Mouse (Mus musculus) liver, postnatal 0 days (tissue): ENCODE measurements around the gene Patl1. TPM values are rescaled to one million over a fixed set of nuclear protein-coding genes. Genes with fewer than 3 reads are reported as not detected.
"Not testable (repeated sequence)": the region's sequence is repeated elsewhere in the genome, so short reads cannot be mapped to it uniquely, and the experiment has no call there.

Experiments
- ATAC-seq: fragments of 200-750 bp; cut with Nextera tagmentation; 2 replicates; pipeline ENCODE4 v1.8.0; 2017; ENCODE audit warnings: mild to moderate bottlenecking, moderate library complexity
- DNase-seq: peaks from one replicate; pipeline ENCODE4 v3.0.0-alpha.2; 2016
- H3K27ac ChIP-seq: fragments of 300-500 bp; sonication (generic); 2 replicates; pipeline ENCODE4 v1.5.1; 2014; ENCODE audit warnings: antibody characterized with exemption, moderate library complexity, mild to moderate bottlenecking, low read depth
- H3K27me3 ChIP-seq: fragments of 300-500 bp; sonication (generic); 2 replicates; pipeline ENCODE4 v1.6.1; 2014; ENCODE audit warnings: low read length, control low read depth, mixed read lengths; ENCODE audit not compliant: insufficient read depth
- H3K36me3 ChIP-seq: fragments of 300-500 bp; sonication (generic); replicated peaks from 2 replicates; pipeline ENCODE4 v1.6.1; 2014; ENCODE audit warnings: mild to moderate bottlenecking, control low read depth, low read length, moderate library complexity, mixed read lengths; ENCODE audit not compliant: insufficient read depth
- H3K4me1 ChIP-seq: fragments of 300-500 bp; sonication (generic); 2 replicates; pipeline ENCODE4 v1.6.1; 2014; ENCODE audit warnings: antibody characterized with exemption, mild to moderate bottlenecking, control low read depth; ENCODE audit not compliant: insufficient read depth
- H3K4me2 ChIP-seq: fragments of 300-500 bp; sonication (generic); 2 replicates; pipeline ENCODE4 v1.6.1; 2014; ENCODE audit warnings: low read depth, mild to moderate bottlenecking, low read length, moderate library complexity, mixed read lengths
- H3K4me3 ChIP-seq: fragments of 300-500 bp; sonication (generic); 2 replicates; pipeline ENCODE4 v1.5.1; 2014; ENCODE audit warnings: low read depth, low read length
- H3K9ac ChIP-seq: fragments of 300-500 bp; sonication (generic); replicated peaks from 2 replicates; pipeline ENCODE4 v1.6.1; 2014; ENCODE audit warnings: mild to moderate bottlenecking, moderate library complexity
- H3K9me3 ChIP-seq: fragments of 300-500 bp; sonication (generic); 2 replicates; pipeline ENCODE4 v1.6.1; 2016; ENCODE audit warnings: mild to moderate bottlenecking, control low read depth, low read length, mixed read lengths
- CTCF ChIP-seq: sonication (generic); IDR thresholded peaks from 2 replicates; pipeline ENCODE4 v1.5.1; 2016; ENCODE audit warnings: antibody characterized with exemption, low read depth
- EP300 ChIP-seq: IDR thresholded peaks from 2 replicates; pipeline ENCODE4 v1.6.1; 2016; ENCODE audit warnings: antibody characterized with exemption, low read depth, mild to moderate bottlenecking
- whole genome bisulfite sequencing: fragments of 180-500 bp; shearing (Covaris S2); extraction: QIAGEN DNeasy Blood & Tissue Kit; methylation state at CpG from one replicate; pipeline ENCODE4 v1.1.7; 2014; ENCODE audit not compliant: insufficient replicate concordance; 5-methylcytosine and 5-hydroxymethylcytosine counted together
- polyA plus RNA-seq: library from polyadenylated mRNA; unstranded; fragments of >200 nt; fragmentation: Nextera tagmentation; extraction: Ambion mirVana; gene quantifications from 2 replicates; pipeline ENCODE4 v1.2.1, GENCODE M21; 2015

Gene Patl1
- polyA plus RNA-seq, result 4.9 and 5.4 TPM in 2 replicates

- peak within 1 kb of the TSS; percentile 97 for H3K27ac ChIP-seq
- peak within 1 kb of the TSS; percentile 98 for H3K4me2 ChIP-seq
- H3K9ac ChIP-seq, result peak within 1 kb of the TSS; percentile 95
- ATAC-seq, result peak; percentile 97
- H3K27me3 ChIP-seq, result no peaks in the 10 kb centered on the region
- peaks cover 14% of the 10 kb centered on the region for H3K4me1 ChIP-seq
- under 1% methylated on average over 53 of the region's 53 CpGs for WGBS
- DNase-seq, result peak; percentile 98
- no peak; the same call in 1 of the 2 replicates for TF ChIP-seq EP300
- no peak for TF ChIP-seq CTCF
- H3K9me3 ChIP-seq, result no peaks in the 10 kb centered on the region
- peaks cover 10% of the 10 kb centered on the region for H3K36me3 ChIP-seq
- H3K4me3 ChIP-seq, result peak within 1 kb of the TSS; percentile 97
Observed at GRCm38 (mm10) chr19:11912037-11912532, at the start of gene Patl1. TSS of gene Patl1 (plus strand) at chr19:11912399.

GRCm38 (mm10) chr19:11867837-11868236, 44.4 kb upstream of the Patl1 start:
- H3K4me2 ChIP-seq, result no peak overlapping the region
- ATAC-seq, result no peak
- TF ChIP-seq CTCF (peak; percentile 24; the same call in 1 of the 2 replicates), EP300 (no peak)
- 64% methylated on average over 2 of the region's 2 CpGs for WGBS
- peaks cover 5% of the 10 kb centered on the region; the same call in 1 of the 2 replicates for H3K9me3 ChIP-seq
- H3K36me3 ChIP-seq, result no peaks in the 10 kb centered on the region
- H3K9ac ChIP-seq, result no peak overlapping the region
- no peak overlapping the region for H3K27ac ChIP-seq
- no peaks in the 10 kb centered on the region for H3K4me1 ChIP-seq
- no peaks in the 10 kb centered on the region for H3K27me3 ChIP-seq
- no peak for DNase-seq
- no peak overlapping the region for H3K4me3 ChIP-seq

GRCm38 (mm10) chr19:11875006-11875405, 37.2 kb upstream of the Patl1 start, which contains the start of gene Olfr1419:
TSS of gene Olfr1419 (minus strand) at chr19:11875106.
- H3K27me3 ChIP-seq, result no peaks in the 10 kb centered on the region
- H3K4me3 ChIP-seq, result no peak within 1 kb of the TSS
- WGBS, result 21% methylated on average over 1 of the region's 1 CpGs
- no peak within 1 kb of the TSS for H3K9ac ChIP-seq
- DNase-seq (no peak), ATAC-seq (no peak)
- no peak for TF ChIP-seq EP300
- no peak for TF ChIP-seq CTCF
- H3K9me3 ChIP-seq, result no peaks in the 10 kb centered on the region
- H3K4me2 ChIP-seq, result no peak within 1 kb of the TSS
- H3K27ac ChIP-seq, result no peak within 1 kb of the TSS
- no peaks in the 10 kb centered on the region for H3K36me3 ChIP-seq
- no peaks in the 10 kb centered on the region for H3K4me1 ChIP-seq

- not testable (repeated sequence) for H3K9me3 ChIP-seq, H3K4me3 ChIP-seq, H3K9ac ChIP-seq, H3K36me3 ChIP-seq, H3K4me1 ChIP-seq, H3K27ac ChIP-seq, H3K4me2 ChIP-seq, ATAC-seq, DNase-seq, H3K27me3 ChIP-seq
- 62% methylated on average over 20 of the region's 22 CpGs for WGBS
Observed at GRCm38 (mm10) chr19:11878404-11878803, 33.8 kb upstream of the Patl1 start.

- Histone ChIP-seq H3K9me3 (no peaks in the 10 kb centered on the region), H3K4me3 (no peak within 1 kb of the TSS), H3K36me3 (no peaks in the 10 kb centered on the region), H3K27me3 (no peaks in the 10 kb centered on the region), H3K4me1 (no peaks in the 10 kb centered on the region), H3K27ac (no peak within 1 kb of the TSS), H3K4me2 (no peak within 1 kb of the TSS), H3K9ac (no peak within 1 kb of the TSS)
- WGBS, result 32% methylated on average over 1 of the region's 1 CpGs
- ATAC-seq (no peak), DNase-seq (no peak)
- no peak for TF ChIP-seq EP300
- TF ChIP-seq CTCF, result no peak
Observed at GRCm38 (mm10) chr19:11886265-11886664, 25.9 kb upstream of the Patl1 start, which contains the start of gene Olfr1420. TSS of gene Olfr1420 (plus strand) at chr19:11886565.

GRCm38 (mm10) chr19:11911021-11911420, 1.2 kb upstream of the Patl1 start:
- no peaks in the 10 kb centered on the region for H3K9me3 ChIP-seq
- WGBS, result 53% methylated on average over 5 of the region's 5 CpGs
- peaks cover 10% of the 10 kb centered on the region for H3K36me3 ChIP-seq
- H3K4me1 ChIP-seq, result peaks cover 14% of the 10 kb centered on the region
- H3K9ac ChIP-seq, result no peak overlapping the region; the same call in 1 of the 2 replicates
- H3K27ac ChIP-seq, result peak overlapping the region; percentile 94
- no peaks in the 10 kb centered on the region for H3K27me3 ChIP-seq
- TF ChIP-seq CTCF (no peak), EP300 (no peak)
- no peak for ATAC-seq
- no peak for DNase-seq
- H3K4me3 ChIP-seq, result peak overlapping the region; percentile 97
- H3K4me2 ChIP-seq, result peak overlapping the region; percentile 98
